Mouse (Mus musculus): ENCODE results near the gene 4930455H04Rik.

The 4930455H04Rik gene

GRCm38 (mm10) chr3:116967967-116968366 is at the start of gene 4930455H04Rik:
4930455H04Rik (plus strand) TSS chr3:116968267.
- no peak for DNase-seq

GRCm38 (mm10) chr3:116921535-116921934 is 46.5 kb upstream of the 4930455H04Rik start:
- DNase-seq, result no peak

- DNase-seq, result no peak
Observed at GRCm38 (mm10) chr3:116923042-116923441, 45.0 kb upstream of the 4930455H04Rik start.

- DNase-seq, result peak; percentile 21 to 28
Observed at GRCm38 (mm10) chr3:116928994-116929393, 39.1 kb upstream of the 4930455H04Rik start.

- DNase-seq, result no peak
Observed at GRCm38 (mm10) chr3:116933158-116933557, 34.9 kb upstream of the 4930455H04Rik start.

- DNase-seq, result no peak
Observed at GRCm38 (mm10) chr3:116936934-116937691, 31.0 kb upstream of the 4930455H04Rik start.

- no peak for DNase-seq
Observed at GRCm38 (mm10) chr3:116940804-116941558, 27.1 kb upstream of the 4930455H04Rik start.

GRCm38 (mm10) chr3:116941559-116942117 is 26.4 kb upstream of the 4930455H04Rik start:
- DNase-seq, result no peak

- no peak for DNase-seq
Observed at GRCm38 (mm10) chr3:116942751-116943150, 25.3 kb upstream of the 4930455H04Rik start.

GRCm38 (mm10) chr3:116943422-116943821 is 24.6 kb upstream of the 4930455H04Rik start:
- DNase-seq, result peak; percentile 38 to 46

GRCm38 (mm10) chr3:116946476-116946875 is 21.6 kb upstream of the 4930455H04Rik start:
- no peak for DNase-seq

- DNase-seq, result no peak
Observed at GRCm38 (mm10) chr3:116950665-116951115, 17.4 kb upstream of the 4930455H04Rik start.

GRCm38 (mm10) chr3:116951489-116951888 is 16.6 kb upstream of the 4930455H04Rik start:
- DNase-seq, result no peak

GRCm38 (mm10) chr3:116952242-116952899 is 15.7 kb upstream of the 4930455H04Rik start:
- DNase-seq, result no peak

- no peak for DNase-seq
Observed at GRCm38 (mm10) chr3:116953366-116953765, 14.7 kb upstream of the 4930455H04Rik start.

- no peak for DNase-seq
Observed at GRCm38 (mm10) chr3:116955061-116955460, 13.0 kb upstream of the 4930455H04Rik start.

- no peak for DNase-seq
Observed at GRCm38 (mm10) chr3:116960414-116960813, 7.7 kb upstream of the 4930455H04Rik start.

GRCm38 (mm10) chr3:116961354-116962142 is 6.5 kb upstream of the 4930455H04Rik start:
- no peak for DNase-seq

- DNase-seq, result no peak
Observed at GRCm38 (mm10) chr3:116963213-116963612, 4.9 kb upstream of the 4930455H04Rik start.

- peak; percentile 67 to 72 for DNase-seq
Observed at GRCm38 (mm10) chr3:116964426-116964825, 3.6 kb upstream of the 4930455H04Rik start.

- peak; percentile 59 to 62 for DNase-seq
Observed at GRCm38 (mm10) chr3:116966225-116966624, 1.8 kb upstream of the 4930455H04Rik start.

GRCm38 (mm10) chr3:116966800-116967199 is 1.3 kb upstream of the 4930455H04Rik start:
- no peak for DNase-seq

All from cerebellum, postnatal 14 days (tissue).